Mouse (Mus musculus) kidney, adult 8-10 months (tissue): ENCODE results near the gene Mreg.
A peak's percentile ranks its signal among the peaks of the same experiment; 100 is the strongest.
"Not testable (repeated sequence)": the region's sequence is repeated elsewhere in the genome, so short reads cannot be mapped to it uniquely, and the experiment has no call there.

Experiments used
- DNase-seq, 2 experiments: peaks; one replicate each; pipeline ENCODE4 v3.0.0; 2022

Mreg gene

DNA sequence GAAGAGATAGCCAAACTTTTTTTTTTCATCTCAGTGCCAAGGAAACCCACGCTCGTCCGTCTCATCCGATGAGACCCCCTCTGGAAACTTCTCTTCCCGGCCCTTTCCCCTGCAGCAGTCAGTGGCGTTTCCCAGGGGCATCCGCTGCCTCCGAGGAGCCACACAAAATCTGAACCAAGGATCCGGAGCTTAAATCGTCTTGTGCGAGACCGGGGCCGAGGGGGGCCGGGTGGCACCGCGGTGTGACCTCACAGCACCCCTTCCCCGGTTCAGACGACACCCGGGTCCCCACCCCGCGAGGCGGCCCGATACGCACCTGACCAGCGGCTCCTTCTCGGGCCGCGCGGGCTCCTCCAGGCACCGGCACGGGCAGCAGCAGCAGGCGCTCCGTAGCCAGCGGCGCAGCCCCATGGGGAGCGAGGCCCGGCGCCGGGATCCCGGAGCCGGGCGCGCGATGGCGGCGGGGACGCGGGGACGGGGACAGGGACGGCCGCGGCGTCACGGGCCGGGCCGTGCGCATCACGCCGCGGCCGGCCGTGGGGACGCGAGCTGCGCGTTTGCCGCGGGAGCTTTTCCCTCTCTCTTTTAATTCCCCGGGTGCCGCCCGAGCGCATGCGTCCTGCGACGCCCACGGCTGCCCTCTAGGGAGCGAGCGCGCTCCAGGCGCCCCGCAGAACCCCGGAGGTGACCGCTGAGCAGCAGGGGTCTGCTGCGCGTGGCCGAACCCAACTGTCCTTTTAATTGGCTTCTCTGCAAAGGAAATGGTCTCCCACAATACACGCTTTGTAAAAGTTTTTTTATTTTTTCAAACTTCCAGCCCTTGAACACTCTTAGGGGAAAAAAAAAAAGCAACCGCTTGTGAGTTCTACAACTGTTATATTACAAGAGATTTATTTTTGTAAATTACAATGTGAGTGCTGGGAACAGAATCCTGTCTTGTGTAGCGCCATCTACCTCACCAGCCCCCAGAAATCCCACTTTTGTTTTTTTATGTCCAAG, at the start of gene Mreg:
Mreg (minus strand) TSS at position 607 of the 999 bp plus-strand sequence.
- peak in 1 of 2 experiments; percentile 52 for DNase-seq

DNA sequence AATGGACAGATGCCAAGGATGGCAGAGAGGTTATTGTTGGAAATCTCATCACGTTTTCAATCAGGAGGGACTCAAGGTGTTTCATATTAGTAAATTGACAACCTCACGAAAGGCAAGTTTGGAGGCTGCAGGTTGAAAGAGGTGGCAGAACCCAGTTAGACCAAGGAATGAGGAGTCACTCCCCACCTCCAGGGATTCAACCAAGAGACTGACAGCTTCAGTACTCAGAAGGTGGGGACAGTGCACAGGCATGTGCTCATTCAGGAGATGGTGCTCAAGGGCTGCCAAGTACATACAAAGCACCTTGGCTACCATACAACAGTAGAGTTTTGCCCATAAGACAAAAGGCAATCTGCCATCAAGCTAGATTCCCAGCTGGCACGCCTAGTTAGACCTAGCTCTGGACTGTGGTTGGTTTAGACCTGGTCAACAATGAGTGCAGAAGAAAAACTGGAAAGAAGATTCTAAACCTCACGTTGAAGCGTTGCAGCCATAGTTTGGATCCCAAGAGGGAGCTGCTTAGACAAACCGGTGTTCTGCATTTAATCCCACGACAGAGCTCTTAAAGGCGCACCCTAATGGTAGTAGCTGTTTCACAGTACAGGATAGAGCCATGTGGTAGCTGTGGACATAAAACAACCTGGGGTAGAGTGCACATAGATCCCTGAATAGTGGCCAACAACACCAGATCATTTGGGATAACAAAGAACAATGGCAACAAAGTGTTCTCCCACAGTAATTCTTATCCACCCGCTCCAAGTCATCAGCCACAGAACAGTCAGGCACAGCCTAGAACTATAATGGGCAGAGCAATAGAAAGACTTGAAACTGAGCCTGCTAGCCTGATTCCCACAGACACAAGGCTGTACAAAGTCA, 44.5 kb upstream of the Mreg start:
- no peak for DNase-seq

DNA sequence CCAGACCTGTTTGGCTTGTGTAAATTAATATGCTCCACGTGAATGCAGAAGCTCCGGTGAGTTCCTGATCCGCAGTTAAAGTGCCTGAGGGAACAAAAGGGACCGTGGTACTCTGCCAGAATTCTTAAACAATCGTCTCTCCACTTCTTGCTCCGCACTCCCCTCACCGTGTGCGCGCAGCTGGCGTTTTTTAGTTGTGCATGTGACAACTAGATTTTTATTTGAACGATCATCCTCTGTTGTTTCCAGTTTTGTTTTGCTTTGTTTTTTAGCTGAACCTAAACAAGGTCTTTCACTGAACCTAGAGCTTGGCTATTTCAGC, 43.7 kb upstream of the Mreg start:
- no peak for DNase-seq

DNA sequence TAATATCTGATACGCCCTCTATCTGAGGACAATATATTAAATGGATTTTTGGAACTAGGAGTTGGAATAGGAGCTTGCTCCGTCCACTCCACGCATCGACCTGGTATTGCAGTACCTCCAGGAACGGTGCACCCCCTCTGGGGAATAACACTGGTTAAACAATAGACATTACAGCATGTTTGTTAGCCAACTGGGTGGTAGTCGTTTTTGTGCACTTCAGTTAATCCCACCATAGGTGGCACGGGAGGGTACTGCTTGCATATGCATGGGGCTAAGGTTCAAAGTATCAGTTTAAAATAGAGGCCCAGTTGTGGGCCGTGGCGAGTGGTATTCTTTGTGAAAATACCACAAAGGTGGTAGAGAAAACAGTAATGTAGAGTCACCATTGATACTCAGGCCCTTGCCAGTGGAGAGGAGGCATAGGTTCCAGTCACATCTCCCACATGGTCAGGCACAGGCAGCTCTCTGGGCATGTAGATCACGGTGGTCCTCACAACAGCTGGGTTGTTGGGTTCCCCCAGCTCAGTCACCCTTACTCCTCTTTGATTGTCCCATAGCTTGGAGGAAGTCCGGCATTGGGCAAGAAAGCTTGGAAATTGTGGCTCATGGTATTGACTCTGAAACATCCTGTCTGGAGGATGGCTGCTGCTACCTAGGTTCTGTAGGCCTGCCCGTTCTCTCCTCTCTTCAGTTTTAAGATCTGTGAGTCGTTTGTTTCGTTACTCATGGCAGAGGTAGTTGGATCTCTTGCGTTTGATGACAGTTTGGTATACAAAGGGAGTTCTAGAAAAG, 43.2 kb upstream of the Mreg start:
- peak; percentile 35 to 62 for DNase-seq

DNA sequence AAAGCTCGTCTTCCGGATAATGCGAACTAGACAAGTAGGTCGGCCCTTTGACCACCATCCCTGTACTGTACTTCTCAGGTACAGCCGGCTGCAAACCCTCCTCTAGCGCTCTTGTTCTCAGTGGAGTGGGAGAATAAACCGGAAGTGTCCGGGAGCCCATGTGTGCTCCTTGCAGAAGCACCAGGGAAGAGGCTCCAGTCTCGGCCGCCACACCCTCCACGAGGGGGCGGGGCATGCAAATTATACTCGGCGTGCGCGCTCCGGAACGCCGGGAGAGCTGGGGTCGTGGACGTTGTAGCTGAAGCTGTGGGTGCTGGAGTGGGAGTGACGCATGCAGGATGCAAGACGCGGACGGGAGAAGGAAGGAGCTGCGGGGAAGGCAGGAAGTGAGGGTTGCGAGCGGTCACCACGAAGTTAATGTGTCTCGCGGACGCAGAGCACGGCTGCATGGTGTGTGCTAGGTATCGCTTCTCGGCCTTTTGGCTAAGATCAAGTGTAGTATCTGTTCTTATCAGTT, 42.5 kb upstream of the Mreg start:
- peak; percentile 81 to 85 for DNase-seq

DNA sequence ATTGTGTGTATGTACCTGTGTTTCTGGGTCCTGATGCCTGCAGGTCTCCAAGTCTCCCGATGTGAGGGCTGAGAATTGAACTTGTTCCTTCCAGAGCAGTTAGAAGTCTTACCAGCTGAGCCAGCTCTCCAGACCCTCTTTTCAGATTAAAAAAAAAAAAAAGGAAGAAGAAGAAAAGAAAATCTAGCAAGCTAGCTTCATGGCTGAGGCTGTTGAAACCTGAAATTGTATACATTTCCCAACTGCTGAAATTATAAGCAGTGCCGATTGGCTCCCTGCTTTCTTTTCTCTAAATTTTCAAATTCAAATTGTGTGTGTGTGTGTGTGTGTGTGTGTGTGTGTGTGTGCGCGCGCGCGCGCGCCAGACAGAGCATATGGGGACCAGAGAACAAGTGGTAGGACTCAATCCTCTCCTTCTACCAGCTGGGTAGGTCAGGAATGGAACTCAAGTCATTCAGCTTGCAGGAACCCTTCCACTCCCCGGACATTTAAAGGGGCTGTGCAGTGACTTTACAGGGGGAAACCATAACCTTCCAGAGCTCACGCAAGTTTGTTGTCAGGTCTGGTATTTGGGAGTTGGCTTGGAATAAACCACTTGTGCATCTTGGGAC, 41.9 kb upstream of the Mreg start:
- no peak for DNase-seq

DNA sequence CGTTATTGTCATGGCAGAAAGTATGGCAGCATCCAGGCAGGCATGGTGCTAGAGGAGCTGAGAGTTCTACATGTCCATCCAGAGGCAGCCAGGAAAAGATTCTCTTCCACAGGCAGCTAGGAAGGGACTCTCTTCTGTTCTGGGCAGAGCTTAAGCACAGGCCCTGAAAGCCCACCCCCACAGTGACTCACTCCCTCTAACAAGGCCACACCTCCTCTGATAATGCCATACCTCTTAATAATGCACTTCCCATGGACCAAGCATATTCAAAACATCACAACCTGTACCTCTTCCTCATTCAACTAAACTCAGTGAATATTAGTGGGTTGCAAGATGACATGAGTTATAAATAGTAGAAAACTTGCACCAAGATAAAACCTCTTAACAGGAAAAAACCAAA, 39.7 kb upstream of the Mreg start:
- no peak for DNase-seq

DNA sequence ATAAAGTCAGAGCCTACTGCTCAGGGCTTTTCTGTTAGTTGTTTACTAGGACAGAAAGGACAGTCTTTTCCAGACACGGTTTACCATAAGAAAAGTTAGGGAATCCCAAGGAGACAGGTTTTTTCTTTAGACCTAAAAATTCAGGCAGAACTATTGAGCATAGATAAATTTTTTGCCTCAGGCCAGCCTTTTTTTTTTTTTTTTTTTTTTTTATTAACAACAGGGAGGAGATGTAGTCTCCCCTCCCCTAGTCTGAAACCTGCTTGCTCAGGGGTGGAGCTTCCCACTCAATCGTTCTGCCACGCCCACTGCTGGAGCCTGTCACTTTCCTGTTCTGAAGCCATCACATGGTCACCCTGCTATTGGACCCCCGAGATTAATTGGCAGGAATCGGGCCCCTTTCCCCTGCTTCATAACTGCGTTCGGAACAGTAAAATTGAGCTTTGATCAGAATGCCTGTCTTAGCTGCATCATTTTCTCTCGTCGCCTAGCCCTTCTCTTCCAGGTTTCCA, 36.2 kb upstream of the Mreg start:
- DNase-seq, result not testable (repeated sequence)

DNA sequence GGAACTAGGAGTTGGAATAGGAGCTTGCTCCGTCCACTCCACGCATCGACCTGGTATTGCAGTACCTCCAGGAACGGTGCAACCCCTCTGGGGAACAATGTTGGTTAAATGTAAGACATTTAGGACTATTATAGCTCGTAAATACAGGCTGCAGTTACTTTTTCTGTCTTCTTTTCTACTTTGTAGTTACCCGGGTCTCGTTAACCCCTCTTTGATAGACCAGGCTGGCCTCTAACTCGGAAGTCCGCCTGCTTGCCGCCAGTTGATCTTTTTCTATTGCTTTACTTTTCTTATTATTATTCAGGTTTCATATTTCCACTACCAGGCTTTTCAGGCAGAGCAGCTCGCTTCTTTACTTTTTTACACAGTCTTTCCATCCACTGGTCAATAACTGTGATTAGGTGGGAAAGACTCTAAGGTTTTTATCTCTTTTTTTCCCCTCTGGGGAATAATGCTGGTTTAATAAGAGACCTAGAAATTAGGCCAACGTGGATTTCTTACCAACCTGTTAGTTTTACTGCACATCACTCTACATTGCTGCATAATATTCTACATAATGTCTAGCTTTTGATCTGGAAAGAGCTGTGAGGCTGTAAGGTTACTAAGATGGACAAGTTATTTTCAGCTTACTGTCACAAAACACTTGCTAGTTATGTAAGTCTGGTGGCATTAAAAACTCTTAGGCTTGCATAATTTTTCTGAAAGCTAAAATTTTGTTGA, 32.4 kb upstream of the Mreg start:
- DNase-seq, result no peak

DNA sequence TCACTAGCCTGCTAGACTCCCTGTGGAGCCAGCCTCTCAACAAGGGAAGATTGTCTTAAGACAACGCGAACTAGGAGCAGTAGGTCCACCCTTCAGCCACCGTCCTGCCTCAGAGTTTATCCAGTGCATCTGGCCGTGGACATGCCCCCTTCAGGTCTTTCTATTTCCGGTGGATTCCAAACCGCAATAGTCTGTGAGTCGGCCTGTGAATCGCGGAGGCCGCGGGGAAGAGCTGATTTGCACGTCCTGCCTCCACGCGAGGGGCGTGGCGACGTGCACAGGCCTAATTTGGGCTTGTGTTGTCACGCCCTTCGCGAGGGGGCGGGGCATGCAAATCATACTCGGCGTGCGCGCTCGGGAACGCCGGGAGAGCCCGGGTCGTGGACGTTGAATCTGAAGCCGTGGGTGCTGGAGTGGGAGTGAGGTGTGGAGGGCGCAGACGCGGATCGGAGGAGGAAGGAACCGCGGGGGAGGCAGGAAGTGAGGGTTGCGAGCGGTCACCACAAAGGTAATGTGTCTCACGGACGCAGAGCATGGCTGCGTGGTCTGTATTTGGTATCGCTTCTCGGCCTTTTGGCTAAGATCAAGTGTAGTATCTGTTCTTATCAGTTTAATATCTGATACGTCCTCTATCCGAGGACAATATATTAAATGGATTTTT, 31.7 kb upstream of the Mreg start:
- peak; percentile 94 to 95 for DNase-seq

DNA sequence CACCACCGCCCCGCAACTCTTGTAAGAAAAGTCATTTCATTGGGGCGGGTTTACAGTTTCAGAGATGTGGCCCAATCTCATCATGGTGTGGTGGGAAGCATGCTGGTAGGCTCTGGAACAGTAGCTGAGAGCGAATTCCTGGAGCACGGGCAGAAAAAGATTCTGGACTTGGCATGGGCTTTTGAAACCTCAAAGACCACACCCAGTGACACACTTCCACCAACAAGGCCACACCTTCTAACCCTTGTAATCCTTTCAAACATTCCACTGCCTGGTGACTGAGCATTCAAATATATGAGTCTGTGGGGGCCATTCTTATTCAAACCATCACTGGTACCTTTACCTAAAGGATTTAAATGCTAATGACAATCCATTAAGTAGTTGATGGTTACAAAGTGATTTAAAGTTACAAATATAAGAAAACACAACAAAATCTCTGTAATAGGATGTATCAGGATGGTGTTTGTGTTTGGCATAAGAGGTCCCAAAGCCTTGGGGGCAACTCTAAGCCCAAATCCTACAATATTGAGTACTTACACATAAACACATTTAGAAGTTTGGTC, 30.6 kb upstream of the Mreg start:
- DNase-seq, result no peak

DNA sequence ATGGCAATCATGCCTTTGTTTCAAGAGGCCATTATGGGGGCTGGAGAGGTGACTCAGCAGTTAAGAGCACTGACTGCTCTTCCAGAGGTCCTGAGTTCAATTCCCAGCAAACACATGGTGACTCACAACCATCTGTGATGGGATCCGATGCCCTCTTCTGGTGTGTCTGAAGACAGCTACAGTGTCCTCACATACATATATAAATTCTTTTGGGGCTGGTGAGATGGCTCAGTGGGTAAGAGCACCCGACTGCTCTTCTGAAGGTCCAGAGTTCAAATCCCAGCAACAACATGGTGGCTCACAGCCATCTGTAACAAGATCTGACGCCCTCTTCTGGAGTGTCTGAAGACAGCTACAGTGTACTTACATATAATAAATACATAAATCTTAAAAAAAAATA, 27.0 kb upstream of the Mreg start:
- DNase-seq, result not testable (repeated sequence)

DNA sequence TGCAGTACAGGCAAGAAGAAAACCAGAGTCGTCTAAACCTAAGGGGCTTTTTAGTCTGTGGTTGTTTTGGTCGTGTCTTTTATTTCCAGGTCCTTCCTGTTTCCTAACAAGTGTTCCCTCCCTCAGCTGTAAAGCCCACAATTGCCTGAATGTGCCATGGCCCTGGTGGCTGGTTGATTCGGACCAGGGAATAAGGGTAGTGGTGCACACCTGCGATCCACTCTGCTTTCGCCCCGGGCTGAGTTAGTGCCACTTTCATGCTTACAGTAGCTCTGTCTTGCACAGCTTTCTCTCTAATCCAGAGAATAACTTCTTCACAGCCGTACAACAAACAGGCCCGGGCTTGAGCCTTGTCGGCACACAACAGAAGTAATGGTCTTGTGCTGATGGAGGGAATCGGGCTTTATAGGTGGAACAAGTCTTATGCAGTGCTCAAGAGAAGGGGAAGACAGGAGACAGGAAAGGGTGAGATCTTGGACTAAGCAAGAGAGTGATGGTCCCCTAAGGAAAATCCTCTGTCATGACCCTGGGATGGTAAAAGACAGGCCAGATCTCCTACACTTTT, 26.0 kb upstream of the Mreg start:
- no peak for DNase-seq

DNA sequence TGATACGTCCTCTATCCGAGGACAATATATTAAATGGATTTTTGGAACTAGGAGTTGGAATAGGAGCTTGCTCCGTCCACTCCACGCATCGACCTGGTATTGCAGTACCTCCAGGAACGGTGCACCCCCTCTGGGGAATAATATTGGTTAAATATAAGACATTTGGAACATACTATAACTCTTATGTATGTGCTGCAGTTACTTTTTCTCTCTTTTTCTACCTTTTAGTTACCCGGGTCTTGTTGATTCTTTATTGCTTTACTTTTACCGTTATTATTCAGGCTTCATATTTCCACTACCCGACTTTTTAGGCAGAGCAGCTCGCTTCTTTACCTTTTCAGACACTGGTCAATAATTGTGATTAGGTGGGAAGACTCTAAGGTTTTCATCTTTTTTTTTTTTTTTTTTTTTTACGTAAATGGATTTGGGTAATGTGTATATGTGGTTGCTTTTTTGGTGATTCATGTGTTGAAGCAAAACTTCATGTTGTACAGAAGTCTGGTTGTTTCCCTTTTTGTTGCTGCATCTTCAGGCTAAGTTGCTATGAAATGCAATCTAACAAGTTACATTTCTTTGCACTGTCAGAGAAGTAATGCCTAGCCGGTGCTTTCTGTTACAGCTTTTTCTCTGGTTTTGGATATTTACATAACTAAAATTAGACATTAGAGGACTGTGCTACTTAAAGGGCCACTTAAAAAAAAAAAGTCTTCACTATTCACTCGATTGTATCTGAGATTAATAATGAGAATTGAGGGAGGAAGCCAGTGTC, 25.1 kb upstream of the Mreg start:
- DNase-seq, result peak; percentile 44 to 66

DNA sequence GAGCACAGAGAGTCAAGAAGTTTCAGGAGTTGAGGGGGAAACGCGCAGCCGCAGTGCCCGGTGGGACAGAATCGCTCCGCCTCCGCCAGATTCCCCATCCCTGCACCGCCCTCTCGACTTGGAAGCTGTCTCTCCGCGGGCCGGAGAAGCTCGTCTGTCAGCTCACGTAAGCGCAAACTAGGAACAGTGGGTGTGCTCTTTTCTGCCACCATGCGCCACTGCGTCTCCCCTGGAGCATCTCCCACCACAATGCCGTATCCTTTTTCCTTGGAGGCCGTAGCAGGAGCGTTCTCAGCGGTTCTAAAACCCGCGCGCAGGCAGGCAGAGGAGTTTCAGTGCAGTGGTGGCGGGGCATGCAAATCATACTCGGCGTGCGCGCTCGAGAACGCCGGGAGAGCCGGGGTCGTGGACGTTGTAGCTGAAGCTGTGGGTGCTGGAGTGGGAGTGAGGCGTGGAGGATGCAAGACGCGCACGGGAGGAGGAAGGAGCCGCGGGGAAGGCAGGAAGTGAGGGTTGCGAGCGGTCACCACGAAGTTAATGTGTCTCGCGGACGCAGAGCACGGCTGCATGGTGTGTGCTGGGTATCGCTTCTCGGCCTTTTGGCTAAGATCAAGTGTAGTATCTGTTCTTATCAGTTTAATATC, 24.4 kb upstream of the Mreg start:
- peak; percentile 64 to 70 for DNase-seq

DNA sequence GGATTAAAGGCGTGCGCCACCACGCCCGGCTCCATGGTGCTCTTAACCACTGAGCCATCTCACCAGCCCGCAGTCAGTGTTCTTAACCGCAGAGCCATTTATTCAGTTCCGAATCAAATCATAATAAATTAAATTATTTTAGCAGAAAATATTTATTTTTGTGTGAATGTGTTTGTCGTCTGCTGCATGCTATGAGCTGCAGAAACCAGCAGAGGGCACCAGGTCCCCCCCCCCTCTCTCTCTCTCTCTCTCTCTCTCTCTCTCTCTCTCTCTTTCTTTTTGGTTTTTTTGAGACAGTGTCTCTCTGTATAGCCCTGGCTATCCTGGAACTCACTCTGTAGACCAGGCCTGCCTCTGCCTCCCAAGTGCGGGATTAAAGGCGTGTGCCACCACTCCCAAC, 20.5 kb upstream of the Mreg start:
- DNase-seq, result not testable (repeated sequence)

DNA sequence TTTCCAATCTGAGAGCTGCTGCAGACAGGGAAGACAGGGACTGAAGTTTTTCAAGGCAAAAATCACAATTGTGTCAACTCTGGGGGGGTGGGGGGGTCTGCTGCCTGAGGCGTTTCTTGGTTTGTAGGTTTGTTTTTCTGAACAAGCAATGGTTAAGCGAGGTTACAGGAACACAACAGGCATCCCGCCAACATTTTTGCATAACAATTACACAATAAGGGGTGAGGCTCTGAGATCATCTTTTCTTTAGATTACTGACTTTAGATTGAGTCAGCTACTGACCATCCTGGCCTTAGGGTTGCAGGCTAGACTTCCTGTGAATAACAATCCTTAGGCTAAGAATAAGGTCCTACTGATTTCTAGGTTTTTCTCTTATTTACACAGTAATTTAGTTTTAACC, 16.9 kb upstream of the Mreg start:
- no peak for DNase-seq

DNA sequence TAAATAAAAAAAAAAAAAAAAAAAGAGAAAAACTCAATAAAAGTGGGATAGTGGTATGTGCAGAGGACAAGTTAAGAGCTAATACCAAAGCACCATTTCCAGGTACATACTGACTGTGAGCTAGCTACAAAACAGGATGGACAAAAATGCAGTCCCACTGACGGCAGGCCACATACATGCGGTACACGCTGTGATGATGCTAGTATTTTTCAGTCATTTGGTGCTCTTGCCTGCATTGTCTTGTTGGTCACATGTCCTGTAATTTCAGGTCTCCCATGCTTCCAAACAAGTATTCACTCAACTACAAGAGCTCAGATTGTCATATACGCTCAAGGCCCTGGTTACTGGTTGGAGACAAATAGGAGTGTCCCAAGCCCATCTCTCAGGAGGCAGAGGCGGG, 15.4 kb upstream of the Mreg start:
- DNase-seq, result no peak
